Mouse (Mus musculus) neural tube, embryonic 12.5 days (tissue): ENCODE results near the gene Fkrp. TPM values are rescaled to one million over a fixed set of nuclear protein-coding genes. Genes with fewer than 3 reads are reported as not detected.

ENCODE experiments used
- ATAC-seq: fragments of 200-750 bp; cut with Nextera tagmentation; 2 replicates; pipeline ENCODE4 v1.8.0; 2017; ENCODE audit warnings: low read depth, mild to moderate bottlenecking, moderate TSS enrichment, moderate library complexity; ENCODE audit not compliant: low FRiP score
- H3K27ac ChIP-seq: fragments of 300-500 bp; sonication (generic); 2 replicates; pipeline ENCODE4 v1.5.1; 2016
- H3K27me3 ChIP-seq: fragments of 300-500 bp; sonication (generic); replicated peaks from 2 replicates; pipeline ENCODE4 v1.6.1; 2016; ENCODE audit warnings: mild to moderate bottlenecking
- H3K36me3 ChIP-seq: fragments of 300-500 bp; sonication (generic); 2 replicates; pipeline ENCODE4 v1.6.1; 2016; ENCODE audit warnings: mild to moderate bottlenecking
- H3K4me1 ChIP-seq: fragments of 300-500 bp; sonication (generic); 2 replicates; pipeline ENCODE4 v1.6.1; 2016
- H3K4me2 ChIP-seq: fragments of 300-500 bp; sonication (generic); replicated peaks from 2 replicates; pipeline ENCODE4 v1.6.1; 2016; ENCODE audit warnings: mild to moderate bottlenecking
- H3K4me3 ChIP-seq: fragments of 300-500 bp; sonication (generic); 2 replicates; pipeline ENCODE4 v1.5.1; 2016
- H3K9ac ChIP-seq: fragments of 300-500 bp; sonication (generic); 2 replicates; pipeline ENCODE4 v1.6.1; 2016; ENCODE audit warnings: mild to moderate bottlenecking
- H3K9me3 ChIP-seq: fragments of 300-500 bp; sonication (generic); 2 replicates; pipeline ENCODE4 v1.6.1; 2016; ENCODE audit warnings: mild to moderate bottlenecking
- WGBS: fragments of 180-500 bp; shearing (Covaris S2); methylation state at CpG from one replicate; pipeline ENCODE4 v1.1.7; 2016; 5-methylcytosine and 5-hydroxymethylcytosine counted together
- polyA plus RNA-seq: library from polyadenylated mRNA; unstranded; fragments of >200 nt; fragmentation: Nextera tagmentation; extraction: Ambion mirVana; gene quantifications from 2 replicates; pipeline ENCODE4 v1.2.1, GENCODE M21; 2016

The Fkrp gene
- polyA plus RNA-seq, 1 experiment from 2014 or later: 35.7 TPM

GRCm38 (mm10) chr7:16810399-16810919 is 6.1 kb downstream of the Fkrp start:
- Histone ChIP-seq H3K4me2 (peak overlapping the region; percentile 83), H3K9me3 (no peaks in the 10 kb centered on the region), H3K4me3 (peak overlapping the region; percentile 43), H3K4me1 (peaks cover 36% of the 10 kb centered on the region), H3K27me3 (peaks cover 29% of the 10 kb centered on the region), H3K9ac (peak overlapping the region; percentile 62), H3K36me3 (peaks cover 25% of the 10 kb centered on the region), H3K27ac (no peak overlapping the region)
- ATAC-seq: no peak
- WGBS: 56% methylated on average over 28 of the region's 28 CpGs

GRCm38 (mm10) chr7:16809739-16810138 is 6.8 kb downstream of the Fkrp start:
- Histone ChIP-seq H3K9ac (no peak overlapping the region), H3K9me3 (no peaks in the 10 kb centered on the region), H3K4me2 (peak overlapping the region; percentile 28), H3K27ac (no peak overlapping the region), H3K36me3 (peaks cover 25% of the 10 kb centered on the region), H3K4me1 (peaks cover 28% of the 10 kb centered on the region), H3K4me3 (no peak overlapping the region), H3K27me3 (peaks cover 29% of the 10 kb centered on the region)
- ATAC-seq: no peak
- WGBS: 28% methylated on average over 10 of the region's 10 CpGs

- H3K4me1 ChIP-seq: peaks cover 19% of the 10 kb centered on the region
- H3K27ac ChIP-seq: no peak overlapping the region
- no peak overlapping the region for H3K9ac ChIP-seq
- peaks cover 25% of the 10 kb centered on the region for H3K36me3 ChIP-seq
- no peak overlapping the region for H3K4me3 ChIP-seq
- H3K9me3 ChIP-seq: no peaks in the 10 kb centered on the region
- ATAC-seq: no peak
- 87% methylated on average over 9 of the region's 9 CpGs for WGBS
- H3K4me2 ChIP-seq: no peak overlapping the region
- peaks cover 29% of the 10 kb centered on the region for H3K27me3 ChIP-seq
These were observed 7.9 kb downstream of the Fkrp start for GRCm38 (mm10) chr7:16808647-16809046.

- no peaks in the 10 kb centered on the region for H3K9me3 ChIP-seq
- H3K4me2 ChIP-seq: no peak overlapping the region
- H3K9ac ChIP-seq: no peak overlapping the region
- H3K27me3 ChIP-seq: peaks cover 29% of the 10 kb centered on the region
- no peak for ATAC-seq
- no peak overlapping the region for H3K27ac ChIP-seq
- peaks cover 19% of the 10 kb centered on the region for H3K4me1 ChIP-seq
- peaks cover 25% of the 10 kb centered on the region for H3K36me3 ChIP-seq
- WGBS: 88% methylated on average over 9 of the region's 9 CpGs
- no peak overlapping the region for H3K4me3 ChIP-seq
These were observed 8.6 kb downstream of the Fkrp start for GRCm38 (mm10) chr7:16807936-16808335.

- no peak overlapping the region for H3K27ac ChIP-seq
- H3K4me2 ChIP-seq: no peak overlapping the region
- H3K9me3 ChIP-seq: no peaks in the 10 kb centered on the region
- no peaks in the 10 kb centered on the region for H3K27me3 ChIP-seq
- H3K36me3 ChIP-seq: peaks cover 21% of the 10 kb centered on the region
- WGBS: 35% methylated on average over 8 of the region's 8 CpGs
- no peak overlapping the region for H3K4me3 ChIP-seq
- no peaks in the 10 kb centered on the region for H3K4me1 ChIP-seq
- no peak overlapping the region for H3K9ac ChIP-seq
- no peak for ATAC-seq
These were observed 12.0 kb downstream of the Fkrp start for GRCm38 (mm10) chr7:16804409-16805028.

GRCm38 (mm10) chr7:16794886-16795285 is 21.6 kb downstream of the Fkrp start:
- Histone ChIP-seq H3K4me1 (no peaks in the 10 kb centered on the region), H3K9ac (no peak overlapping the region), H3K27ac (no peak overlapping the region), H3K36me3 (peaks cover 11% of the 10 kb centered on the region), H3K4me3 (no peak overlapping the region), H3K27me3 (no peaks in the 10 kb centered on the region), H3K9me3 (no peaks in the 10 kb centered on the region), H3K4me2 (no peak overlapping the region)
- WGBS: 94% methylated on average over 5 of the region's 5 CpGs
- no peak for ATAC-seq

GRCm38 (mm10) chr7:16793010-16793725 is 23.4 kb downstream of the Fkrp start:
- peaks cover 11% of the 10 kb centered on the region for H3K36me3 ChIP-seq
- H3K27ac ChIP-seq: no peak overlapping the region
- no peak overlapping the region for H3K4me3 ChIP-seq
- H3K27me3 ChIP-seq: no peaks in the 10 kb centered on the region
- WGBS: 92% methylated on average over 19 of the region's 19 CpGs
- H3K4me2 ChIP-seq: no peak overlapping the region
- no peaks in the 10 kb centered on the region for H3K4me1 ChIP-seq
- no peak overlapping the region for H3K9ac ChIP-seq
- no peaks in the 10 kb centered on the region for H3K9me3 ChIP-seq
- no peak for ATAC-seq

- Histone ChIP-seq H3K9me3 (no peaks in the 10 kb centered on the region), H3K4me2 (no peak overlapping the region), H3K27me3 (no peaks in the 10 kb centered on the region), H3K36me3 (peaks cover 4% of the 10 kb centered on the region), H3K4me3 (no peak overlapping the region), H3K9ac (no peak overlapping the region), H3K4me1 (no peaks in the 10 kb centered on the region), H3K27ac (no peak overlapping the region)
- no peak for ATAC-seq
- WGBS: 78% methylated on average over 5 of the region's 5 CpGs
These were observed 24.2 kb downstream of the Fkrp start for GRCm38 (mm10) chr7:16792316-16792715.

GRCm38 (mm10) chr7:16785541-16786083 is 30.9 kb downstream of the Fkrp start:
- H3K27me3 ChIP-seq: peaks cover 7% of the 10 kb centered on the region; the same call in 1 of the 2 replicates

GRCm38 (mm10) chr7:16784498-16784976 is 32.0 kb downstream of the Fkrp start:
- Histone ChIP-seq H3K4me2 (peak overlapping the region; percentile 100), H3K4me1 (peaks cover 25% of the 10 kb centered on the region), H3K9me3 (no peaks in the 10 kb centered on the region), H3K9ac (no peak overlapping the region), H3K27ac (no peak overlapping the region), H3K4me3 (no peak overlapping the region), H3K27me3 (peaks cover 7% of the 10 kb centered on the region; the same call in 1 of the 2 replicates), H3K36me3 (no peaks in the 10 kb centered on the region; the same call in 1 of the 2 replicates)
- ATAC-seq: no peak
- WGBS: 68% methylated on average over 10 of the region's 10 CpGs

More at GRCm38 (mm10) chr7:16785541-16786083, 30.9 kb downstream of the Fkrp start:
- Histone ChIP-seq H3K36me3 (no peaks in the 10 kb centered on the region; the same call in 1 of the 2 replicates), H3K4me2 (no peak overlapping the region), H3K9ac (no peak overlapping the region), H3K4me1 (peaks cover 25% of the 10 kb centered on the region), H3K9me3 (no peaks in the 10 kb centered on the region), H3K4me3 (no peak overlapping the region), H3K27ac (no peak overlapping the region)
- ATAC-seq: no peak
- WGBS: 81% methylated on average over 8 of the region's 8 CpGs

GRCm38 (mm10) chr7:16783758-16784415 is 32.6 kb downstream of the Fkrp start:
- Histone ChIP-seq H3K4me3 (peak overlapping the region; percentile 63; the same call in 1 of the 2 replicates), H3K4me1 (peaks cover 25% of the 10 kb centered on the region), H3K9me3 (no peaks in the 10 kb centered on the region), H3K27me3 (peaks cover 7% of the 10 kb centered on the region; the same call in 1 of the 2 replicates), H3K9ac (no peak overlapping the region), H3K27ac (no peak overlapping the region), H3K36me3 (no peaks in the 10 kb centered on the region; the same call in 1 of the 2 replicates), H3K4me2 (peak overlapping the region; percentile 100)
- ATAC-seq: no peak
- WGBS: 47% methylated on average over 17 of the region's 17 CpGs
